Mouse (Mus musculus) thymus, postnatal 14 days (tissue): ENCODE measurements at regions not wholly inside any gene's neighbourhood (a gene's known extent, or its start where the extent isn't known, plus 50 kb on each side); places are given as distances from the start of the nearest gene placed in this dataset.

ENCODE experiments used
- DNase-seq: peaks from one replicate; pipeline ENCODE4 v3.0.0; 2021

DNA sequence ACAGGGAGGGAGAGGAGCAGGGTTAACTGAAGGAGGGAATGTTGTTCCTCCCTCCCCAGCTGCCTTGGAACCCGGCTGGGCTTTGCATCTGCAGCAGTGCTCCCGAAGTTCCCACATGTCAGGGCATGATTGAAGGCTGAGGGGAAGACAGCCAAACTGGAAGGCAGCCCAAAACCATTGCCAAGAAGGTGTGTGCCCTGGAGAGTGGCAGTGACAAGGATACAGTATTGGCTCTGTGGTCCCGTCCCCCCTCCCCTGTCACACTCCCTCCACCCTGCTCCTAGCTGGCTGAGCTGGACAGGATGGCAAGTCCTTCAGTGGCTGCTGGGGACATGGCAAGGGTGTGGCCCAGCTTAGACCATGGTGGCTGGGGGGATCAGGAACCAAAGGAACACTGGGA is 79.1 kb downstream of the Cyp26b1 start:
- DNase-seq = no peak

GRCm38 (mm10) chr6:84508598-84508997 is 85.1 kb downstream of the Cyp26b1 start:
- no peak for DNase-seq

DNA sequence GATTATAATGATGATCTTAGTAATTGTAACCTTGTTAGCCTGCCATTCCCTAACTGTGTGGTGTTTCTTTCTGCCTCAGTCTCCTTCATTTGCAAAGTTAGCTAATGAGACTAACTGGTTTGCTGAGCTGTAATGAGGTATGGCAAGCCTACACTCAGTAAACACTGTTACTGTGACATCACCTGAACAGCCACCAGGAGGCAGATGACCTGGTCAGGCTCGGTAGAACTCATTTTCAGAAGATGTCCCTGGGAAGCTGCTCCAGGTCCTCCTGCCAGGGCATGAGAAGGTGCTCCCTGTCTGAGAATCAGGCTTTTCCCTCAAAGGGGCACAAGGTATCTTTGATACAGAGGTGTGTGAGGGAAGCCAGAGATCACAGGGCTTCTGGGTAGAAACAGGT is 87.0 kb downstream of the Cyp26b1 start:
- DNase-seq = no peak

GRCm38 (mm10) chr6:84500255-84500886 is 93.3 kb downstream of the Cyp26b1 start:
- DNase-seq = no peak

GRCm38 (mm10) chr6:84498076-84498475 is 95.6 kb downstream of the Cyp26b1 start:
- DNase-seq = no peak

DNA sequence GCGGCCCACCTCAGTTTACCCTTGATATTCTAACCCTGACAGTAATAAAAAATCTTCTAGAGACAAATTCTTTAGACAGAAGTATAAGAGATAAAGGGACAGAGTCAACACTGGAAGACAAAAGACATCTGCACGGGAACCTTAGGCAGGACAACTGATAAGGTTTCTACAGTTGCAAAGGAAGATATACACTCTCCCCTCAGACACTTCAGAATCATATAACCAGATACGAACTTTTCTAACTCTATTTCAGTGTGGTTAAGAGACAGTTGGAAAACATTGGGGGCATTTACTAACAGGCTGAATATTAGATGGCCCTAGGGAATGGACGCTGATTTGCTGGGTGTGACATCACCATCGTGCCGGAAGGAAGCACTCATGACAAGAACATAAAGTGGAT is 100.0 kb downstream of the Cyp26b1 start:
- DNase-seq = no peak

DNA sequence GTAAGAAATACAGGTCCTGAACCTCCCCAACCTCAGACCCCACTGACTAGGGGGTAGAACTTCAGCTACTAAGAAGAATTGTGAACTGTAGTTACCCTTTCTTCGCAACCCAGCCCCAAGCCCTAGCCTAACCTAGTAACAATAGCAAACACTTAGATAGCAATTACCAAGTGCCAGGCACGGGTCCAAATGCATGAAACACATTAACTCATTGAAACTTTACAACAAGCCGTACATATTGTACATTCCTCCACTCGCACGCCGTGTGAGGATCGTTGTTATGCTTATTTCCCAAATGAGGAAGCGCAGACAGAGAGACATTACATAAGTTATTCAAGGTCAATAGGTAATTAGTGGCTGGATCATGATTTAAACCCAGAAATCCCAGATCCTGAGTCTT is 100.5 kb downstream of the Cyp26b1 start:
- DNase-seq = no peak

DNA sequence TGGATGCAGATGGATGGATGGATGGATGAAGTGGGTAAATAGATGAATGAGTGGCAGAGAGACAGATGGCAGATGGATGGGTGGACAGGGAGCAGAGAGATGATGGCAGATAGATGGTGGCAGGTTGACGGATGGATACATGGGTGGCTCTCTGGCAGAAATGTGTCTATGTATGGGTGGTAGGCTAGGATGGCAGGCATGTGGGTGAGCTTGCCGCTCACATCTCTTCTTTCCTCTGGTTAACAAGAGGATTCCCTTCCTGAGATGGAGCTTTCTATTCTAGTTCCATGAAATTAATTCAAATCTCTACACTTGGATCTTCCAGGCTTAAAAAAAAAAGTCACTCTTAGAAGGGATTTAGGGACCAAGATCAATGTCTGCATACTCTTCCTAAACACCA is 101.1 kb downstream of the Cyp26b1 start:
- no peak for DNase-seq

GRCm38 (mm10) chr6:84491106-84491505 is 102.6 kb downstream of the Cyp26b1 start:
- DNase-seq = no peak

- no peak for DNase-seq
Observed at GRCm38 (mm10) chr6:84481205-84481604, 112.5 kb downstream of the Cyp26b1 start.

GRCm38 (mm10) chr6:84477072-84477471 is 116.6 kb downstream of the Cyp26b1 start:
- no peak for DNase-seq

DNA sequence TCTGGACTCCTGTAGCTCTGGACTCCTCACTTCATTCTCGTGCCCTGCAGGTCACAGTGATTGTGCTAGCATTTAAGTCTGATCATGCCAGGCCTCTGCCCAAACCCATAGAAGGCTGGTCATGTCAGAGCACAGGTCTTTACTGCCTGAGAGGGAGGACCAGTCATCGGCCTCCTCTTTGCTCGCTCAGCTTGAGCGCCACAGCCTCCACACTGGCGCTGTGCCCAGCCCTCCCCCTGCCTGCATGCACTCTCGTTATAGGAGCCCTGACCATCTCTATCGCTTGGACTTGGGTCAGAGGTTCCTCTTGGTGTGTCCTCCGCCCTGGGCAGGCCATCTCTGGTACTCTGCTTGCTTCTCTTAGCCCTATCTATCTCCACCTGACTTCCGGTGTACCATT is 117.2 kb downstream of the Cyp26b1 start:
- DNase-seq = no peak

GRCm38 (mm10) chr6:84474835-84475234 is 118.9 kb downstream of the Cyp26b1 start:
- DNase-seq = no peak

DNA sequence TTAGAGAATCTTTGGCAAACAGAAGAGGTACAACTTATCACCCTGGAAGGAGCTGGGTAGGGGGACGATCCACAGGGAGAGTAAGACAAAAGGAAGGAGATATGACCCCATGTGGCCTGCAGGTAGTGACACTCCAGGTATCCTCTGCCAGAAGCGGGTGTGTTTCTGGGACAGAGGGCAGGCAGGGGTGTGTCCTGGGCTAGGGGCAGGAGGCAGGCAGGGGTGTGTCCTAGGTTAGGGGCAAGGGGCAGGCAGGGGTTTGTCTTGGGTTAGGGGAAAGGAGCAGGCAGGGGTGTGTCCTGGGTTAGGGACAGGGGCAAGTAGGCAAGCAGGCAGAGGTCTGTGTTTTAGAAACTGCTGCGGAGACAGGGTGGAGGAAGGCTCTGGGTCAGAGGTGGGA is 120.5 kb downstream of the Cyp26b1 start:
- no peak for DNase-seq

- DNase-seq = no peak
Observed at GRCm38 (mm10) chr6:84472287-84472686, 121.4 kb downstream of the Cyp26b1 start.

DNA sequence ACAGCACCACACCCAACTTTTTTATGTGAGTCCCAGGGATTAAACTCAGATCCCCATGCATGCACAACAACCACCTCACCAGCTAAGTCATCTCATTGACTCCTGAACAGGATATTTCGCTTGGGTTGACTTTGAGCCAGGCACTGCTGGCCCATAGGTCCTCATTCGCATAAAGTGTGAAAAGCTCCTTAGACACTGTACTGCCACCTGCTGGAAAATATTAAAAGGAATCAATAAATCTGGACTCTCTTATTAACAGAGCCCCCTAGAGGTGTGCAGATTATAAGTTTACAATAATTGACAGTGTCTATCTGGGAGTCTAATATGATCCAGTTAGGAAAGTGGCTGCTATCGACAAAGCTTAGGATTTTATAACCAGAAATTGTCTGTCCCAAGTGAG is 126.4 kb downstream of the Cyp26b1 start:
- no peak for DNase-seq

DNA sequence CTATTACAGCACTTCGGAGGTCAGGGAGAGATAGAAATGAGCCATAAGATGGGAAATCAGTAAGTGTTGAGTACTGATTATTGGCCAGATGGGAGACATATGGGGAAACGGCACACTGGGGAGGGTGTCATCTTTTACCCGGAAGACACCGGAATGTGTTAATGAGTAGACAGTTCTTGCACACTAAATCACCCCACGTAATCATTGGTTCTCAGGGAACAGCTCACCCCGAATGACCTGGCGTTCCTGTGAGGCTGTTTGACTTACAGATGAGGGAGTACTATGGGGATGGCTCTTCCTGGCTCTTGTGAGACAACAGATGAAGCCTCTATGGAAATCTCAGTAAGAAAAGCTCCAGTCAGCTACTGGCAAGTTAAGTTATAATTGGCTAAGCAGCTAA is 127.5 kb downstream of the Cyp26b1 start:
- DNase-seq = no peak

GRCm38 (mm10) chr6:84465596-84465995 is 128.1 kb downstream of the Cyp26b1 start:
- DNase-seq = no peak

DNA sequence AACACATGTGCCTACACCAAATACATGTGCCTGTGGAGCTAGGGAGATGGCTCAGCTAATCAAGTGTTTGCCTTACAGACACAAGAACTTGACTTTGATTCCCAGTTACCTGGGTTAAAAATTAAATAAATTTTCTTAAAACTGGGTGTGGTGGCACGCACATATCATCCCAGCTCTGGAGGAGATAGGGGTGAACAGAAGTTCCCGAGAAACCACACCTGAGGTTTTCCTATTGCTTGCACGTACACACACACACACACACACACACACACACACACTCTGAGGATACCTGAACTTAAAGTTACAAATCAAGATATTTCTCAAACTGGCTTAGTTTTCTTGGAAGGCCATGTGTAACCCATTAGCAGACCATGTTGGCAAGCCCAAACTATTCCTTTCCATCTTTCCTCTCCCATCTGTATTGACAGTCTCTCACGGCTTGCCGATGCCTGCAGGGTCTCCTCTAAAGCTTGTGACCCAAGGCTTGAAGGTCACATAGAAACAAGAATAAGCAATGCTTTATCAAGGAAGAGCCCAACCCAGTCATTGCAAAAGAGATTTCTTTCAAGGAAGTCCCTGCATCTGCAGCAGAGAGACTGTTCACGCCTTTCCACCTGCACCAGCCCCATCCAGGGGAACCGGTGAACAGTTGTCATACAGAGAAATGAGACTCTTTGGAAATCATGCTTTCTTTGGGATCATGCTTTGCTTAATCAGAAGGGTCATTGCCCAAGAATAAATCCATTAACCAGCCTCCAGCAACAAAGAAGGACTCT is 129.9 kb downstream of the Cyp26b1 start:
- no peak for DNase-seq

- no peak for DNase-seq
Observed at GRCm38 (mm10) chr6:84456803-84457202, 136.9 kb downstream of the Cyp26b1 start.

DNA sequence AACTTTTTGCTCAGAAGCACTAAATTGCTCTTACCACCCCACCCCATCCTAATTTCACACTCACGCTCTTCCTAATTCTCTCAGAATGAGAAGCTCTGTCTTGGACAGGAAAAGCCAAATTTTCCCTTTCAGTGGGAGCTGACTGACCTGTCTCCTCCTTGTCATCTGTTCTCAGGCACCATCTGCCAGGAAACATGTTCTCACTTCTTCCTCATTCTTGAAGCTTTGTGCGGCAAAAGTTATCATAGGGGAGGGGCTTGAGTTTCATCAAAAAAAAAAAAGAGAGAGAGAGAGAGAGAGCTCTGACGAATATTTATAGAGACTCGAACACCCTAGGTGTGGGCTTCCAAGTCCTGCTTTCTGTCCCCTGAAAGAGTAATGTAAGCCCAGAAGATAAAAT is 148.6 kb downstream of the Cyp26b1 start:
- DNase-seq = no peak

DNA sequence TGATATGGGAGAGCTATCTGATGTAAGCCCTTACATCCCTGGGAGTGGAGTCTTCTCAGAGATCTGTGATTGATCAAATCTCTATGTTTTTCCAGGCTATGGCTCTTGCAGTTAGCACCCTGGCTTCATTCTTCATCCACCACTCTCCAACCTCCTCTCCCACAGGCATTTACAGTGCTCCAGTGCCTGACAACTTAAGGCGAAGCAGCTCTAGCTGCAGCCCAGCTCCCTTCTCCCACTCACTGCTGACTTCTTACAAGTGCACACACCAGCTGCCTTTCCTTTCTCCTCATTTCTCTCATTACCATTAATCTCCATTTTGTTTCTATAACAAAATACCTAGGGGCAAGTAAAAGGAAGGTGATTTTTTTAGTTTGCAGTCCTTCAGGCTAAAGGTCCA is 151.0 kb downstream of the Cyp26b1 start:
- no peak for DNase-seq

DNA sequence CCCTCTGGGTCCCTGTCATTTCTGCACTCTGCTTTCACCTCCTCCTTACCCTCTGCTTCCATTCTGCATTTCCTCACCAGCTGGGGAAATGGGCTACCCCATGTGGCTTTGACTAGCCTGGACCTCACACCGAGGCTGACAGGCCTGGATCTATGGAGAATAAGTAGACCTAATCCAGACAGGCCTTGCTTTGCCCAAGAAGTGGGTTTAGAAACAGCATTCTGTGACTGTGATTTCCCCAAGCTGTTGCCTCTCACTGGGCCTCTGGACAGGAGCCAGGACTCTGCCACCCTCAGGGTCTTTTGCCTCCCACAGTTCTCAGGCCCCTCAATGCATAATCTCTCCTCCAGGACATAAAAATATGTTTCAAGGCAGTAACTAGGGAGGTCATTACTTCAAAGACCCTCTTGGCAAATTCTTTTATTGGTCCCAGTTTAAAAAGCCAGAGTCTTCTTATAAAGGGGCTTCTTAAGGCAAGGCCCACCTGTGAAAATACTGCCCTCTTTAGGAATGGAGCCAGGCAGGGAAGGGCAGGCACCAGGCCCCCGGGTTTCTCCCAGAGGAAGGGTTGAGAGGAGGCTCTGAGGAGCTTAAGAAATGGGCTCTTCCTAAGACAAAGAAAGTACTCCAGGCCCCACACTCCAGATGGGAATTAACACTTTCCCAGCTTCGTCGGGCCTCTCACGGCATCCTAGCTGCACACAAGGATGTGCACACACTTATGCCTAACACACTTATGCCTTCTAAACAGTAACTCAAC is 151.8 kb downstream of the Cyp26b1 start:
- no peak for DNase-seq

DNA sequence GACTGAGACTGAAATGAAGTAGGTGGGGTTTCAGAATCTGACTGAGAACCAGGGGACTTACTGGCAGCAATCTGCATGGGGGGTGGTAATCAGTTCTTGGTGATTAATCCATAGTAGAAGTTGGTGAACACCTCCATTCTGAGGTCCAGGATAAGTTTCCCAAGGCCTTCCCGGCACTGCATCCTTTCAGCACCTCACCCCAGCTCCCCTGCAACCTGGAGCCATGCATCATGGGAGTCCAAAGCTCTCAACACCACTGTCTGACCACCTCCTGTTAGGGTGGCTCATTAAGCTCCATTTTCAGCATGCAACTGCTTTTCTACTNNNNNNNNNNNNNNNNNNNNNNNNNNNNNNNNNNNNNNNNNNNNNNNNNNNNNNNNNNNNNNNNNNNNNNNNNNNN is 157.0 kb downstream of the Cyp26b1 start:
- DNase-seq = no peak
